Mouse (Mus musculus) testis, adult 2 months (tissue): ENCODE data around the gene Lifr. TPM values are rescaled to one million over a fixed set of nuclear protein-coding genes. Genes with fewer than 3 reads are reported as not detected.

ENCODE experiments used
- H3K27ac ChIP-seq: fragments of 200-500 bp; 2 replicates; pipeline ENCODE4 v1.5.1; 2012; ENCODE audit warnings: low read depth, low read length; ENCODE audit not compliant: control insufficient read depth, insufficient read depth
- H3K27me3 ChIP-seq: fragments of 200-500 bp; 2 replicates; pipeline ENCODE4 v1.6.1; 2012; ENCODE audit warnings: mild to moderate bottlenecking, low read length, moderate library complexity; ENCODE audit not compliant: control insufficient read depth, insufficient read depth
- H3K36me3 ChIP-seq: fragments of 200-500 bp; 2 replicates; pipeline ENCODE4 v1.6.1; 2012; ENCODE audit warnings: mild to moderate bottlenecking, low read length; ENCODE audit not compliant: control insufficient read depth, insufficient read depth
- H3K4me1 ChIP-seq: fragments of 200-500 bp; 2 replicates; pipeline ENCODE4 v1.6.1; 2012; ENCODE audit warnings: low read length; ENCODE audit not compliant: control insufficient read depth, insufficient read depth
- H3K4me3 ChIP-seq: fragments of 200-500 bp; 2 replicates; pipeline ENCODE4 v1.5.1; 2012; ENCODE audit warnings: low read depth, mild to moderate bottlenecking, low read length, moderate library complexity, mixed read lengths; ENCODE audit not compliant: control insufficient read depth
- CTCF ChIP-seq: fragments of 200-500 bp; IDR thresholded peaks from 2 replicates; pipeline ENCODE4 v1.5.1; 2012; ENCODE audit warnings: low read depth, mild to moderate bottlenecking, inconsistent platforms, low read length, moderate library complexity; ENCODE audit not compliant: control insufficient read depth, insufficient read depth, insufficient replicate concordance
- POLR2A ChIP-seq: fragments of 200-500 bp; IDR thresholded peaks from 2 replicates; pipeline ENCODE4 v1.6.1; 2012; ENCODE audit warnings: low read depth, mild to moderate bottlenecking, inconsistent platforms, low read length, moderate library complexity; ENCODE audit not compliant: control insufficient read depth
- polyA plus RNA-seq: library from polyadenylated mRNA; depleted of rRNA; stranded (reverse); fragments of >200 nt; gene quantifications from 2 replicates; pipeline ENCODE4 v1.2.3, GENCODE M21; 2012

The Lifr gene
- polyA plus RNA-seq, 1 experiment = 7.6 TPM

GRCm38 (mm10) chr15:7208180-7208579 lies 117.8 kb downstream of the Lifr start:
- Histone ChIP-seq H3K4me3 (no peak overlapping the region), H3K27me3 (no peaks in the 10 kb centered on the region), H3K36me3 (no peaks in the 10 kb centered on the region), H3K4me1 (peaks cover 2% of the 10 kb centered on the region; the same call in 1 of the 2 replicates), H3K27ac (no peak overlapping the region)
- TF ChIP-seq POLR2A (no peak), CTCF (no peak)

GRCm38 (mm10) chr15:7213683-7214082 lies 123.3 kb downstream of the Lifr start:
- no peak for TF ChIP-seq CTCF
- TF ChIP-seq POLR2A = no peak
- no peak overlapping the region for H3K4me3 ChIP-seq
- H3K27me3 ChIP-seq = no peaks in the 10 kb centered on the region
- H3K27ac ChIP-seq = no peak overlapping the region
- H3K36me3 ChIP-seq = no peaks in the 10 kb centered on the region
- H3K4me1 ChIP-seq = no peaks in the 10 kb centered on the region

GRCm38 (mm10) chr15:7215845-7216244 lies 125.4 kb downstream of the Lifr start:
- TF ChIP-seq POLR2A (no peak), CTCF (no peak)
- H3K36me3 ChIP-seq = no peaks in the 10 kb centered on the region
- H3K4me1 ChIP-seq = no peaks in the 10 kb centered on the region
- no peak overlapping the region for H3K27ac ChIP-seq
- no peaks in the 10 kb centered on the region for H3K27me3 ChIP-seq
- H3K4me3 ChIP-seq = no peak overlapping the region

- H3K4me1 ChIP-seq = no peaks in the 10 kb centered on the region
- H3K36me3 ChIP-seq = no peaks in the 10 kb centered on the region
- no peak overlapping the region for H3K4me3 ChIP-seq
- TF ChIP-seq CTCF = no peak
- H3K27ac ChIP-seq = no peak overlapping the region
- no peaks in the 10 kb centered on the region for H3K27me3 ChIP-seq
Measured at GRCm38 (mm10) chr15:7216581-7217272, 126.3 kb downstream of the Lifr start.

- no peaks in the 10 kb centered on the region for H3K4me1 ChIP-seq
- H3K27ac ChIP-seq = no peak overlapping the region
- H3K36me3 ChIP-seq = no peaks in the 10 kb centered on the region
- H3K27me3 ChIP-seq = no peaks in the 10 kb centered on the region
- TF ChIP-seq POLR2A = no peak
- no peak for TF ChIP-seq CTCF
- no peak overlapping the region for H3K4me3 ChIP-seq
Measured at GRCm38 (mm10) chr15:7217273-7217598, 126.8 kb downstream of the Lifr start.

GRCm38 (mm10) chr15:7222809-7223208 lies 132.4 kb downstream of the Lifr start:
- H3K4me3 ChIP-seq = no peak overlapping the region
- H3K36me3 ChIP-seq = no peaks in the 10 kb centered on the region
- H3K27me3 ChIP-seq = no peaks in the 10 kb centered on the region
- no peak overlapping the region for H3K27ac ChIP-seq
- TF ChIP-seq CTCF (no peak), POLR2A (no peak)
- H3K4me1 ChIP-seq = no peaks in the 10 kb centered on the region

- Histone ChIP-seq H3K4me3 (no peak overlapping the region), H3K4me1 (no peaks in the 10 kb centered on the region), H3K27me3 (no peaks in the 10 kb centered on the region), H3K36me3 (no peaks in the 10 kb centered on the region), H3K27ac (no peak overlapping the region)
- TF ChIP-seq POLR2A = no peak
- TF ChIP-seq CTCF = no peak
Measured at GRCm38 (mm10) chr15:7224151-7224775, 133.8 kb downstream of the Lifr start.
